Mouse (Mus musculus) midbrain, embryonic 10.5 days (tissue): Measurements from ENCODE around the gene Htra2. TPM values are rescaled to one million over a fixed set of nuclear protein-coding genes. Genes with fewer than 3 reads are reported as not detected.

ENCODE experiments used
- DNase-seq: peaks from one replicate; pipeline ENCODE4 v3.0.0-alpha.2; 2017; ENCODE audit warnings: low spot score
- H3K27ac ChIP-seq: fragments of 300-500 bp; sonication (generic); replicated peaks from 2 replicates; pipeline ENCODE4 v1.5.1; 2016; ENCODE audit warnings: mild to moderate bottlenecking
- H3K27me3 ChIP-seq: fragments of 300-500 bp; sonication (generic); 2 replicates; pipeline ENCODE4 v1.6.1; 2016; ENCODE audit warnings: low read depth, mild to moderate bottlenecking; ENCODE audit not compliant: poor library complexity, severe bottlenecking
- H3K36me3 ChIP-seq: fragments of 300-500 bp; sonication (generic); 2 replicates; pipeline ENCODE4 v1.6.1; 2016; ENCODE audit warnings: mild to moderate bottlenecking, moderate library complexity
- H3K4me1 ChIP-seq: fragments of 300-500 bp; sonication (generic); 2 replicates; pipeline ENCODE4 v1.6.1; 2016
- H3K4me3 ChIP-seq: fragments of 300-500 bp; sonication (generic); 2 replicates; pipeline ENCODE4 v1.5.1; 2016; ENCODE audit warnings: mild to moderate bottlenecking, moderate library complexity
- H3K9me3 ChIP-seq: fragments of 300-500 bp; sonication (generic); replicated peaks from 2 replicates; pipeline ENCODE4 v1.6.1; 2016; ENCODE audit warnings: mild to moderate bottlenecking
- WGBS: fragments of 180-500 bp; shearing (Covaris S2); methylation state at CpG from one replicate; pipeline ENCODE4 v1.1.7; 2016; 5-methylcytosine and 5-hydroxymethylcytosine counted together
- microRNA counts: library from miRNA; unstranded; fragments of <30 nt; microRNA quantifications from one replicate; lab custom pipeline; 2017
- microRNA-seq: library from miRNA; unstranded; fragments of <30 nt; microRNA quantifications from one replicate; pipeline ENCODE4, GENCODE M21; 2017
- polyA plus RNA-seq: library from polyadenylated mRNA; unstranded; fragments of >200 nt; fragmentation: Nextera tagmentation; extraction: Ambion mirVana; gene quantifications from 2 replicates; pipeline ENCODE4 v1.2.1, GENCODE M21; 2016

The Htra2 gene
- polyA plus RNA-seq, 1 experiment from 2014 or later = 79.7 TPM

GRCm38 (mm10) chr6:83005444-83006011 is 49.5 kb downstream of the Htra2 start:
- DNase-seq = no peak
- no peaks in the 10 kb centered on the region for H3K9me3 ChIP-seq
- peaks cover 6% of the 10 kb centered on the region for H3K4me1 ChIP-seq
- 80% methylated on average over 10 of the region's 10 CpGs for WGBS
- H3K36me3 ChIP-seq = no peaks in the 10 kb centered on the region
- H3K4me3 ChIP-seq = no peak overlapping the region
- no peaks in the 10 kb centered on the region for H3K27me3 ChIP-seq
- no peak overlapping the region for H3K27ac ChIP-seq

- WGBS = 70% methylated on average over 7 of the region's 7 CpGs
- no peak for DNase-seq
- H3K27ac ChIP-seq = no peak overlapping the region
Observed at GRCm38 (mm10) chr6:83004872-83005271, 50.2 kb downstream of the Htra2 start.

DNA sequence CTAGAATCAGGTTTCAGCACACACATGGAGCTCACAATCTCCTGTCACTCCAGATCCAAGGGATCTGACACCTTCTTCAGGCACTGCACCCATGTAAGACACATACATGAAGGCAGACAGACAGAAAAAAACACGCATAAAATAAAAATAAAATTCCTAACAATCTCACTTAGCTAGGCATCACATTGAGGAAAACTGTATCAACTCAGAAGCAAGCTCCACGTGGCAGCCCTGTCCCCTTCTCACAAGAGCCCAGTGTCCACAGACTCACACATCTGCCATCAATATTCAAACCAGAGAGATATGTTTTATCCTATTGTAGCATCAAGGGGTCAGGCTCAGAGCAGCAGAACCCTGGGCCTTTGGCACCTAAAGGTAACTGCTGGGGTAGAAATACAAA is 50.8 kb downstream of the Htra2 start:
- Histone ChIP-seq H3K27me3 (peaks cover 10% of the 10 kb centered on the region; the same call in 1 of the 2 replicates), H3K27ac (0 out of 2 replicates have a peak overlapping the region, but pooled peaks have one; percentile 23), H3K4me1 (peaks cover 6% of the 10 kb centered on the region), H3K9me3 (no peaks in the 10 kb centered on the region), H3K4me3 (no peak overlapping the region), H3K36me3 (no peaks in the 10 kb centered on the region)
- no peak for DNase-seq
- WGBS = 76% methylated on average over 2 of the region's 2 CpGs

More at GRCm38 (mm10) chr6:83004872-83005271, 50.2 kb downstream of the Htra2 start:
- H3K4me3 ChIP-seq = no peak overlapping the region
- peaks cover 6% of the 10 kb centered on the region for H3K4me1 ChIP-seq
- no peaks in the 10 kb centered on the region for H3K9me3 ChIP-seq
- H3K36me3 ChIP-seq = no peaks in the 10 kb centered on the region
- H3K27me3 ChIP-seq = peaks cover 5% of the 10 kb centered on the region; the same call in 1 of the 2 replicates

DNA sequence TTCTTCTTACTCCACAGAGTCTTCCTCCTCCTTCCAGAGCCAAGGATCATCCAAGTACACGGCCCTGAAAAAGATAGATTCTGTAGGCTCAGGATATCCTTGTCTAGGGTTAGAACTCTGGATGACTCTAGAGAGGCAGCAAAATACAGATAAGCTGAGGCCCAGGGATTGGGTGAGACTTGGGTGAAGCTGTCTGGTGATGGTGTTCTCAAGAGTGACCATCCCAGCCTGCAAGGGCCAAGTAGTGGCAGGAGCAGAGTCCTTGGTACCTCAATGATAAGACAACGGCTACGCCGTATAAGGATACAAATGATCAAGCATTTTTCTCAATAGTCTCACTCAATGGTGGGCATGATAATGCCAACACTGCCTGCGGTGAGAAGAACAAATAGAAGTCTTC is 51.2 kb downstream of the Htra2 start:
- Histone ChIP-seq H3K4me1 (peaks cover 6% of the 10 kb centered on the region), H3K27ac (no peak overlapping the region), H3K27me3 (peaks cover 10% of the 10 kb centered on the region; the same call in 1 of the 2 replicates), H3K36me3 (no peaks in the 10 kb centered on the region), H3K4me3 (no peak overlapping the region), H3K9me3 (no peaks in the 10 kb centered on the region)
- WGBS = 91% methylated on average over 5 of the region's 5 CpGs
- DNase-seq = no peak

DNA sequence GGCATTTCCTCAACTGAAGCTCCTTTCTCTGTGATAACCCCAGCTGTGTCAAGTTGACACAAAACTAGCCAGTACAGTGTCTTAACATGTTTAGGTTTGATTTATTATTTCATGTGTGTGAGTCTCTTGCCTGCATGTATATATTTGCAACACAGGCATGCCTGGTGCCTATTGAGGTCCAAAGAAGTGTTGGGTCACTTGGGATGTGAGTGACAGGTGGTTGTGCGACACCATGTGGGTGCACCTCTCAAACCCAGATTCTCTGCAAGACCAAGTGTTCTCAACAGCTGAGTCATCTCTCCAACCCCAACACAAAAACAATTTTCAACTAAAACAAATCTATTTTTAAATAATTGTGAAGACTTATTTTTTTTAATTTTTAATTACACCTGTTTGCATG is 52.0 kb downstream of the Htra2 start:
- H3K27me3 ChIP-seq = peaks cover 10% of the 10 kb centered on the region; the same call in 1 of the 2 replicates
- 91% methylated on average over 1 of the region's 1 CpGs for WGBS
- H3K36me3 ChIP-seq = no peaks in the 10 kb centered on the region
- H3K9me3 ChIP-seq = no peaks in the 10 kb centered on the region
- peaks cover 6% of the 10 kb centered on the region for H3K4me1 ChIP-seq
- H3K27ac ChIP-seq = no peak overlapping the region
- DNase-seq = no peak
- H3K4me3 ChIP-seq = no peak overlapping the region

MicroRNAs encoded within 50 kb of the gene (microRNA counts, 519-probe panel; counts per million panel counts)
- microRNA mmu-miR-3470a+mmu-miR-3470b (lab: Ali Mortazavi, UCI) = not detected

Small RNA genes lying within 50 kb of the gene (microRNA-seq; reads per million reads assigned to microRNA genes)
- gene Mir3470a (not detected), gene Mir7040 (not detected)

Other genes starting within 250 kb of the Htra2 start
- gene Sema4f, start 115.5 kb downstream of the Htra2 start, polyA plus RNA-seq = 2.0 and 2.4 TPM in 2 replicates
- 0.09 and 0.23 TPM in 2 replicates for gene M1ap, start 108.4 kb downstream of the Htra2 start, polyA plus RNA-seq
- gene Dok1, start 21.8 kb downstream of the Htra2 start, polyA plus RNA-seq = 8.8 and 9.9 TPM in 2 replicates
- gene Loxl3, start 21.1 kb downstream of the Htra2 start, polyA plus RNA-seq = 7.9 and 9.3 TPM in 2 replicates
- gene Aup1, start 752 bp downstream of the Htra2 start, polyA plus RNA-seq = 162 and 175 TPM in 2 replicates
- 1.8 and 2.0 TPM in 2 replicates for gene Dqx1, start 2.6 kb upstream of the Htra2 start, polyA plus RNA-seq
- gene Tlx2, start 15.0 kb upstream of the Htra2 start, polyA plus RNA-seq = 0.79 TPM in 1 of 2 replicates, not detected in the other
- 36.5 and 37.7 TPM in 2 replicates for gene Pcgf1, start 22.6 kb upstream of the Htra2 start, polyA plus RNA-seq
- gene Lbx2, start 31.1 kb upstream of the Htra2 start, polyA plus RNA-seq = 0.29 and 0.73 TPM in 2 replicates
- gene Ccdc142, start 46.3 kb upstream of the Htra2 start, polyA plus RNA-seq = 2.0 and 3.1 TPM in 2 replicates
- gene Gm42688, start 46.3 kb upstream of the Htra2 start, polyA plus RNA-seq = 2.4 and 3.1 TPM in 2 replicates
- gene Mrpl53, start 53.8 kb upstream of the Htra2 start, polyA plus RNA-seq = 148 and 153 TPM in 2 replicates
- 31.8 and 33.7 TPM in 2 replicates for gene Mogs, start 60.2 kb upstream of the Htra2 start, polyA plus RNA-seq
- 138 and 180 TPM in 2 replicates for gene Wbp1, start 66.3 kb upstream of the Htra2 start, polyA plus RNA-seq
- 18.2 and 18.7 TPM in 2 replicates for gene Ino80b, start 70.2 kb upstream of the Htra2 start, polyA plus RNA-seq
- 35.3 and 39.7 TPM in 2 replicates for gene Rtkn, start 80.2 kb upstream of the Htra2 start, polyA plus RNA-seq
- 13.0 and 14.6 TPM in 2 replicates for gene Wdr54, start 101.1 kb upstream of the Htra2 start, polyA plus RNA-seq
- 1.9 and 2.0 TPM in 2 replicates for gene 1700003E16Rik, start 101.1 kb upstream of the Htra2 start, polyA plus RNA-seq
- gene Dctn1, start 110.6 kb upstream of the Htra2 start, polyA plus RNA-seq = 105 and 128 TPM in 2 replicates
- gene Slc4a5, start 164.6 kb upstream of the Htra2 start, polyA plus RNA-seq = 0.67 and 0.79 TPM in 2 replicates